Mouse (Mus musculus) heart, embryonic 15.5 days (tissue): ENCODE measurements around the gene Snrpd2. TPM values are rescaled to one million over a fixed set of nuclear protein-coding genes. Genes with fewer than 3 reads are reported as not detected.

Experiments used
- ATAC-seq: fragments of 200-750 bp; cut with Nextera tagmentation; replicated peaks from 2 replicates; pipeline ENCODE4 v1.8.0; 2017; ENCODE audit warnings: low read depth, moderate TSS enrichment; ENCODE audit not compliant: insufficient number of reproducible peaks, insufficient read depth, low FRiP score
- H3K27ac ChIP-seq: fragments of 300-500 bp; sonication (generic); 2 replicates; pipeline ENCODE4 v1.5.1; 2015; ENCODE audit warnings: mild to moderate bottlenecking, inconsistent platforms
- H3K27me3 ChIP-seq: fragments of 300-500 bp; sonication (generic); 2 replicates; pipeline ENCODE4 v1.6.1; 2015; ENCODE audit warnings: inconsistent platforms
- H3K36me3 ChIP-seq: fragments of 300-500 bp; sonication (generic); 2 replicates; pipeline ENCODE4 v1.6.1; 2015; ENCODE audit warnings: mild to moderate bottlenecking, inconsistent platforms
- H3K4me1 ChIP-seq: fragments of 300-500 bp; sonication (generic); replicated peaks from 2 replicates; pipeline ENCODE4 v1.6.1; 2015; ENCODE audit warnings: inconsistent platforms
- H3K4me2 ChIP-seq: fragments of 300-500 bp; sonication (generic); 2 replicates; pipeline ENCODE4 v1.6.1; 2015; ENCODE audit warnings: inconsistent platforms, mild to moderate bottlenecking, moderate library complexity
- H3K4me3 ChIP-seq: fragments of 300-500 bp; sonication (generic); 2 replicates; pipeline ENCODE4 v1.5.1; 2015; ENCODE audit warnings: mild to moderate bottlenecking, inconsistent platforms
- H3K9ac ChIP-seq: fragments of 300-500 bp; sonication (generic); 2 replicates; pipeline ENCODE4 v1.6.1; 2015; ENCODE audit warnings: mild to moderate bottlenecking, inconsistent platforms
- H3K9me3 ChIP-seq: fragments of 300-500 bp; sonication (generic); replicated peaks from 2 replicates; pipeline ENCODE4 v1.6.1; 2016; ENCODE audit warnings: inconsistent platforms
- WGBS: fragments of 180-500 bp; shearing (Covaris S2); methylation state at CpG from one replicate; pipeline ENCODE4 v1.1.7; 2015; ENCODE audit warnings: mixed read lengths; 5-methylcytosine and 5-hydroxymethylcytosine counted together
- polyA plus RNA-seq: library from polyadenylated mRNA; unstranded; fragments of >200 nt; fragmentation: Nextera tagmentation; extraction: Ambion mirVana; gene quantifications from 2 replicates; pipeline ENCODE4 v1.2.1, GENCODE M21; 2015

Snrpd2 gene
- polyA plus RNA-seq, 1 experiment from 2014 or later = 96.6 TPM

DNA sequence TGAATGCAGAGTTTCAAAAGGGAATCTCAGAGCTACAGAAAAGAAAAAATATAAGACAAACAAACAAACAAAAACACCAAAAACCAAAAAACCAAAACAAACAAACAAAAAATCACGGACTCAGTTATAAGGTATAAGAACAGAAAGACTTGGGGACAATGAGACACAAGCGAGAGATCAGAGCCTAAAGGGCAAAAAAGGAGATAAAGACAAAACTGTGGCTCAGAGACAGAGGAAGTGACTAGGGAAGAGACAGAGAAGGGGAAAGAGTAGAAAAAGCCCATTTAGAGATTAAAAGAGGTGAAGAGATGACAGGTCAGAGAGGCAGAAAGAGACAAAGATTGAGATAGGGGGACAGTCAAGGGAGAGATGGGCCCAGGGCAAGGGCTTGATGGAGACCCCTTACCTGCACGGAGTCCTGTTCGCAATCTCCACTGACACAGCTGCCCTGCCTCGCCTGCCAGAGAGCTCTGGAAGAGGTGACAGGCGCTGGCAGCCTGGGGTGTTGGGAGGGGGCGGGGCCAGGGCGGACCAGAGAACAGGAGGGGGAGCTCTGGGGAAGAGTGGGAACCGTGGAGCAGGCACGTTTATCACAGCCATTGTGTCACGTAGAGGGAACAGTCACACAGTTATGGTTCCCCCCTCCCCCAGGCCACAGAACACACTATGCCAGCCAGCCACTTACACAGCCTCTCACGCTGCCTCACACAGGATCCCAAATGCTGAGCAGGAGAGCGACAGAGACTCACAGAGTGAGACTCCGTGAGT is 16.3 kb downstream of the Snrpd2 start, which contains the start of gene Gipr:
TSS of gene Gipr (minus strand) at position 472 of the 768 bp plus-strand sequence.
- peak; percentile 83 for ATAC-seq
- Histone ChIP-seq H3K9me3 (no peaks in the 10 kb centered on the region), H3K4me1 (peaks cover 52% of the 10 kb centered on the region), H3K4me3 (peak within 1 kb of the TSS; percentile 47), H3K36me3 (peaks cover 9% of the 10 kb centered on the region; the same call in 1 of the 2 replicates), H3K4me2 (peak within 1 kb of the TSS; percentile 65), H3K27ac (peak within 1 kb of the TSS; percentile 89), H3K27me3 (peaks cover 3% of the 10 kb centered on the region; the same call in 1 of the 2 replicates), H3K9ac (peak within 1 kb of the TSS; percentile 56)
- WGBS = 5% methylated on average over 14 of the region's 14 CpGs

DNA sequence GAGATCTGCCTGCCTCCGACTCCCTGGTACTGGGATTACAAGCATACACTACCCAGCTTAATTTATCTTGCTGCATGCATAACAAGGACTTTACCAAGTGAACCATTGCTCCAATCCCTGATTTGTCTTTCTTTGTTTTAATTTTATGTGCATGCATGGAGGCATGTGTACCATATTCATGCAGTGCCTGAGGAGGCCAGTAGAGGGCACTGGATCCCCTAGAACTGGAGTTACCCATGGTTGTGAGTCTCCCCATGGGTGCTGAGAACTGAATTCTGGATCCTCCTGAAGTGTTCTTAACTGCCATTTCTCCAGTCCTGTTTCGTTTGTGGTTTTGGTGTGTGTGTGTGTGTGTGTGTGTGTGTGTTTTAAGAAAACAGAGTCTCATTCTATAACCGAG is 17.5 kb downstream of the Snrpd2 start:
- Histone ChIP-seq H3K4me3 (no peak overlapping the region), H3K4me2 (no peak overlapping the region), H3K36me3 (peaks cover 5% of the 10 kb centered on the region; the same call in 1 of the 2 replicates), H3K27ac (peak overlapping the region; percentile 89), H3K27me3 (0 out of 2 replicates have a peak, but pooled peaks cover 3% of the 10 kb centered on the region), H3K9ac (no peak overlapping the region), H3K4me1 (peaks cover 63% of the 10 kb centered on the region), H3K9me3 (no peaks in the 10 kb centered on the region)
- WGBS = 82% methylated on average over 3 of the region's 3 CpGs
- ATAC-seq = no peak

DNA sequence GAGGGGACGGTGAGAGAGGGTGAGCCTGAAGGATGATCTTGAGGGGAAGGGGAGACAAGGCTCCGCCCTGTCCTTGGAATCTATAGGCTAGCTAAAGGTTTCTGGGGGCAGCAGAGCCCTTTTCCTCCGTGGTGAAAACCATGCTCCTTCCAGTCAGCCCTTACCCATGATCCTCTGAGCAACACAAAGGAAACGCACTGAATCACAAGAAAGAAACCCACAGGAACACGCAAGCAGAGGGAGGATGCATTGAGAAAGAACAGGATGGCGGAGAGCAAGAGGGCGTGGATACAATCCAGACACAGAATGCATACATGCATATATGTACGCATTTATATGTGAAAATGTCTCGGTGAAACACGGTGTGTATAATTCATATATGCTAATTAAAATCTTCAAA is 20.0 kb downstream of the Snrpd2 start:
- H3K27me3 ChIP-seq = 0 out of 2 replicates have a peak, but pooled peaks cover 2% of the 10 kb centered on the region
- H3K9ac ChIP-seq = no peak overlapping the region
- ATAC-seq = no peak
- no peaks in the 10 kb centered on the region for H3K36me3 ChIP-seq
- H3K4me1 ChIP-seq = peaks cover 60% of the 10 kb centered on the region
- no peaks in the 10 kb centered on the region for H3K9me3 ChIP-seq
- WGBS = 59% methylated on average over 10 of the region's 10 CpGs
- H3K4me3 ChIP-seq = no peak overlapping the region
- peak overlapping the region; percentile 38; the same call in 1 of the 2 replicates for H3K4me2 ChIP-seq
- H3K27ac ChIP-seq = peak overlapping the region; percentile 94

DNA sequence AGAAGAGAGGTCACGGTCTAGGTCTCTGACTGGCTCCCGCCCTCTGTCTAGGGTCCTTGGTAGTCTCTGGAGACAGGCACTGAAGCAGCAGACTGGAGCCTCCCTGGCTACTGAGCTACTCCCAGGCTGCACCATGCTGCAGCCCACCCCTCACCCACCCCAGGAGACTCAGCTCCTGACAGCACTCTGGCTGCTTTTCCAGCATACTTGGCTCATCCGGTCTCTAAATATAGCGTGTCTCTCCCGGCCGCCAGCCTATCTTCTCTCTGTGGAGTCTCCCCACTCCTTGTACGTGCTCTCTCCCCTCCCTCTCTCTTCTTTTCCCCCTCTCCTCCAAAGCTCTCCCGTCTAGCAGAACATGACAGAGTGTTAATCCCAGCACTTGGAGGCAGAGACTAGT is 20.6 kb downstream of the Snrpd2 start:
- Histone ChIP-seq H3K36me3 (no peaks in the 10 kb centered on the region), H3K4me2 (peak overlapping the region; percentile 38), H3K9me3 (no peaks in the 10 kb centered on the region), H3K9ac (no peak overlapping the region), H3K27ac (peak overlapping the region; percentile 94), H3K4me3 (no peak overlapping the region), H3K4me1 (peaks cover 54% of the 10 kb centered on the region), H3K27me3 (0 out of 2 replicates have a peak, but pooled peaks cover 5% of the 10 kb centered on the region)
- 21% methylated on average over 8 of the region's 8 CpGs for WGBS
- peak; percentile 84 for ATAC-seq

DNA sequence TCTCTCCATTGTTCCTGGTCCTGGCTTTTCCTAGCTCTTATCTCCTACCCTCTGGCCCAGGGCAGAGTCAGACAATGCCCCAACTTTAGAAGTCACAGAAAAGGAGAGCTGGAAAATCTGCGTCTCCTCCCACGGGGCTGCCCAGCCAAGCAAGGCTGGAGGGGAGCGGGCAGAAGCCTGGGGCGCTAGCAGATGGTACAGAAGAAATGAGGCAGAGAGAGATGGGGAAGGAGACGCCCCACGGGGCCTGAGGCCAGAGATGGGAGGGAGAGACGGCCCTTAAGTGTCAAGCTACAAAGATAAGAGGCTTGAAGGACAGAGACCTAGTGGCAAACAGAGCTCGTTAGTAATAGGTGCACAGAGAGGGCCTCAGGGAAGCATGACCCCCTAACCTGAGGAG is 22.3 kb downstream of the Snrpd2 start:
- H3K27me3 ChIP-seq = peaks cover 21% of the 10 kb centered on the region
- H3K4me1 ChIP-seq = peaks cover 49% of the 10 kb centered on the region
- peak overlapping the region; percentile 29; the same call in 1 of the 2 replicates for H3K9ac ChIP-seq
- 25% methylated on average over 8 of the region's 8 CpGs for WGBS
- H3K4me2 ChIP-seq = no peak overlapping the region; the same call in 1 of the 2 replicates
- H3K36me3 ChIP-seq = no peaks in the 10 kb centered on the region
- H3K27ac ChIP-seq = peak overlapping the region; percentile 94
- ATAC-seq = no peak
- no peaks in the 10 kb centered on the region for H3K9me3 ChIP-seq
- H3K4me3 ChIP-seq = no peak overlapping the region

DNA sequence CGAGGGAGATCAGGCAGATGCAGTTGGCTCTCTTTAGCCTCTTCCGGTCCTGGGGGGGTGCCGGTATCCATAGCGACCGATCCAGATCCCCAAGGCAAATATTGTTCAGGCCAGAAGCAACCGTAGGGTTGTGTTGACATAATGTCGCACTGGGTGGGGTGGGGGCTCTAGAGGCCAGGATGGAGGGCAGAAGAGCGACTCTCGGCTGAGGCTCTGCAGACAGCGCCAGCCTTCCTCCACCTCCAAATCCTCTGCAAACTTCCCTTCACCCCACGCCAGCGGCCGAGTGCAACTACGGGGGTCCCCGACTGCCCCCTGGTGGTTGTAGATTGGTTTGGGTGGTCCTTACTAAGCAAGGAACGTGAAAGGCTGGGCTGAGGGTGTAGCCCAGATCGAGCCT is 23.4 kb downstream of the Snrpd2 start:
- peaks cover 50% of the 10 kb centered on the region for H3K4me1 ChIP-seq
- 7% methylated on average over 17 of the region's 17 CpGs for WGBS

DNA sequence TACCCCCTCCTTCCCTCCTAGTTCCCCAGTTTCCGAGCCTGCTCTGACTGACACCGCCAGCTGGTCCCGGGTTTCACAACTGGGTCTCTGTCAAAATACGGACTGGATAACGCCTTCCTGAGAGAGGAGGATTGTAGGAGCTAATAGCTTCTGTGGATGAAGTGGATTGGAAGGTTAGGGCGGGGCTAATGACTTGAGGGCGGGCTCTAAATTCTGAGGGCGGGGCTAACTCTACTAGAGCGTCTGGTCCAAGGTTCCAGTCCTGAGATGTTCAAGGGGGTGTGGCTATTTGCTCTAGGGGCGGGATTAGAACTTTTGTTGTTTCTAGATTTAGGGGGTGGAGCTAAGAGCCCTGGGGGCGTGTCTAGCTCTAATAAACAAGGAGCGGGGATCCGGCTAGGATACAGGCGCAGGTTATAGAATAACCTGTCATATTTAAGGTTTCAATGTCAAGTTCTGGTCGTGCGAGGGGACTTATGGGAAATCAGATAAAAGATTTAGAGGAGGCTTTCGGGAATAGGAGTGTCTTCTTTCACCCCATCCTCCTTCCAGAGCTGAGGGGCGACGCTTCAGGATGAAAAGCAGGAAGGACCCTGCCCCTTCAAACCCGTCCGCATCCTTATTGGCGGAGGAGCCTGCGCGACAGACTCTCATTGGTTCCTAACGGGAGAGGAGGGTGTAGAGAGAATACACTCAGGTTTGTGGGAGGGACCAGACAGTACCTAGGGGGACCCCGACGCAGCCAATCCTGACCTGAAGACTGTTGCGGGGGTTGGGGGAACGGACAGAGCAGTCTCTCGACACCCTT is 26.4 kb downstream of the Snrpd2 start, which contains the start of gene Eml2:
TSS of gene Eml2 (plus strand) at position 714 of the 808 bp plus-strand sequence.
- H3K36me3 ChIP-seq = no peaks in the 10 kb centered on the region
- H3K27ac ChIP-seq = no peak within 1 kb of the TSS
- no peak for ATAC-seq
- no peaks in the 10 kb centered on the region for H3K9me3 ChIP-seq
- H3K27me3 ChIP-seq = peaks cover 53% of the 10 kb centered on the region
- WGBS = 2% methylated on average over 30 of the region's 30 CpGs
- H3K9ac ChIP-seq = 0 out of 2 replicates have a peak within 1 kb of the TSS, but pooled peaks have one; percentile 29
- H3K4me1 ChIP-seq = peaks cover 46% of the 10 kb centered on the region
- H3K4me3 ChIP-seq = peak within 1 kb of the TSS; percentile 24; the same call in 1 of the 2 replicates
- peak within 1 kb of the TSS; percentile 37 for H3K4me2 ChIP-seq

More for the DNA sequence above, 23.4 kb downstream of the Snrpd2 start:
- H3K4me3 ChIP-seq = peak overlapping the region; percentile 36
- peak overlapping the region; percentile 61 for H3K4me2 ChIP-seq
- no peaks in the 10 kb centered on the region for H3K9me3 ChIP-seq
- H3K36me3 ChIP-seq = no peaks in the 10 kb centered on the region
- H3K9ac ChIP-seq = no peak overlapping the region
- peaks cover 32% of the 10 kb centered on the region for H3K27me3 ChIP-seq
- H3K27ac ChIP-seq = peak overlapping the region; percentile 94
- ATAC-seq = peak; percentile 37; the same call in 1 of the 2 replicates

DNA sequence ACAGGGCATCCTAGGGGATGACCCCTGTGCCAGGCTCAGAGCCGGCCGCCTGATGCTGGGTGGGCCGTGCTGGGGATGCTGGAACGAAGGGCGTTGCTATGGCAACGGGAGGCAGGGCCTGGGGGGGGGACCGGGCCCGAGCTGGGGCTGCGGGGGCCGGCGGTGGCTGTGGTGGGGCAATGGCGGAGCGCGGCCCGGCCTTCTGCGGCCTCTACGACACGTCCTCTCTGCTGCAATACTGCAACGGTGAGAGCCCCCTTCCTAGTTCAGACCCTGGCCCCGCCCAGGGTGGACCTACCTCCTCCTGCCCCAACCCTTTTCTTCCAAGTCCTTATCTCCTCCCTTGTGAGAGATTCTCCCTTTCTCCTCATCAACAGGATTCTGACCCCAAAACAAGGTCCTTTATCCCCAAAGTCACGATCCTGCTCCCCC is 27.0 kb downstream of the Snrpd2 start:
- Histone ChIP-seq H3K27me3 (peaks cover 53% of the 10 kb centered on the region), H3K36me3 (no peaks in the 10 kb centered on the region), H3K4me1 (peaks cover 42% of the 10 kb centered on the region), H3K4me3 (peak overlapping the region; percentile 24; the same call in 1 of the 2 replicates), H3K9ac (0 out of 2 replicates have a peak overlapping the region, but pooled peaks have one; percentile 29), H3K27ac (no peak overlapping the region), H3K4me2 (peak overlapping the region; percentile 37), H3K9me3 (no peaks in the 10 kb centered on the region)
- ATAC-seq = no peak
- 8% methylated on average over 21 of the region's 21 CpGs for whole genome bisulfite sequencing

DNA sequence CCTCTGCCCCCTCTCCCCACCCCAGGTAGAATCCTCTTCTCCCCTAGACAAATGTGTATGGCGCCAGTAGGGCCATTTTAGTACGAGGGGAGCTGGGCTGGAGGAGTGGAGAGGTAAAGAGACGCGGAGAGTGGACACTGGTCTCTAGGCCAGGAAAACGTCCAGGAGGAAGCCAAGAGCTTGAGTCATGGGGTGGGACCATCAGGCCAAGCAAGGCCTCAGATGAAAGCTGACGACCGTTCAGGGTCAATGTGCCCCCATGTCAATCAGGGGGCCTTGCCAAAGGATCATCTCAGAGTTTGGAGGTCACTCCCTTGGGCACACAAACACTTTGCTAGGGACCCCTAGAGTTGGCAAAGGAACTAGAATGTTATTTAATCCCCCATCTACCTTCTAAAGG is 27.7 kb downstream of the Snrpd2 start:
- Histone ChIP-seq H3K36me3 (no peaks in the 10 kb centered on the region), H3K9ac (no peak overlapping the region), H3K4me3 (no peak overlapping the region), H3K27me3 (peaks cover 53% of the 10 kb centered on the region), H3K9me3 (no peaks in the 10 kb centered on the region), H3K4me2 (no peak overlapping the region), H3K27ac (no peak overlapping the region), H3K4me1 (peaks cover 42% of the 10 kb centered on the region)
- 70% methylated on average over 7 of the region's 7 CpGs for WGBS
- no peak for ATAC-seq

DNA sequence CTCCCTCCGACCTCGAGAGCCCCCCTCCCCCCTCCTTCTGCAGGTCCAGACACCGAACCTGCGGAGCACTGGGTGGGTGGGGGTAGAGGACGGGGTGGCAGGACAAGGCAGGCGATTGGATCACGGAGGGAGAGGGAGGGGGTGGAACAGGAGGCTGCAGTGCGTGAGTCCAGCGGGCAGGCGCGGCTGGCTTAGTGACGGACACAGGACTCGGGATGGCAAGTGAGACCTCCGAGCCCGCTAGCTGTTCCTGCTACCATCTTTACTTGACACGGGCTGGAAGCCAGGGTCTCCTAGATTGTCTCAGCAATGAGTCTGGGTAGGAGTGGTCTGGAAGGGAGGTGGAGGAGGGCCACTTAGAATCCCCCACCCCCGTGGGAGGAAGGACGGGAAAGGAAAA is 28.5 kb downstream of the Snrpd2 start:
- WGBS = 12% methylated on average over 18 of the region's 18 CpGs
- no peak for ATAC-seq
- 0 out of 2 replicates have a peak overlapping the region, but pooled peaks have one; percentile 3 for H3K4me2 ChIP-seq
- peaks cover 37% of the 10 kb centered on the region for H3K4me1 ChIP-seq
- no peaks in the 10 kb centered on the region for H3K9me3 ChIP-seq
- no peak overlapping the region; the same call in 1 of the 2 replicates for H3K4me3 ChIP-seq
- H3K9ac ChIP-seq = no peak overlapping the region
- peaks cover 53% of the 10 kb centered on the region for H3K27me3 ChIP-seq
- no peaks in the 10 kb centered on the region for H3K36me3 ChIP-seq
- H3K27ac ChIP-seq = no peak overlapping the region
